Mouse (Mus musculus) CH12.LX (cell line): ENCODE data around the gene Ccdc3. TPM values are rescaled to one million over a fixed set of nuclear protein-coding genes. Genes with fewer than 3 reads are reported as not detected.

ENCODE experiments used
- DNase-seq: peaks from one replicate; pipeline ENCODE4 v3.0.0-alpha.2; 2013; ENCODE audit errors: extremely low read depth
- H3K27ac ChIP-seq: 2 replicates; pipeline ENCODE4 v1.5.1; 2012; ENCODE audit warnings: low read depth, mild to moderate bottlenecking, control low read depth, moderate library complexity; ENCODE audit not compliant: insufficient read depth
- H3K27me3 ChIP-seq: replicated peaks from 2 replicates; pipeline ENCODE3; 2012; ENCODE audit warnings: inconsistent platforms
- H3K36me3 ChIP-seq, 2 experiments: replicated peaks in 1 of 2; 2 replicates each; pipeline versions ENCODE3 to v1.6.1; 2012; ENCODE audit warnings: inconsistent platforms in 1 of 2, low read length in 1 of 2, mild to moderate bottlenecking in 1 of 2, mixed read lengths in 1 of 2, moderate library complexity in 1 of 2; ENCODE audit not compliant: control insufficient read depth in 1 of 2, insufficient read depth in 1 of 2
- H3K4me1 ChIP-seq, 2 experiments: 2 replicates each; pipeline ENCODE4 v1.6.1; 2012; ENCODE audit warnings: inconsistent platforms in 1 of 2, moderate library complexity in 1 of 2; ENCODE audit not compliant: insufficient read depth in 2 of 2, control insufficient read depth in 1 of 2
- H3K4me2 ChIP-seq: 2 replicates; pipeline ENCODE4 v1.6.1; 2012; ENCODE audit warnings: low read depth, mild to moderate bottlenecking, control low read depth; ENCODE audit not compliant: poor library complexity, insufficient read depth, severe bottlenecking
- H3K4me3 ChIP-seq, 3 experiments: fragments of 150-350 bp in 1 of 3; sonication (generic) in 1 of 3; replicated peaks in 1 of 3; 2 replicates each; pipeline versions ENCODE3 to v1.5.1; 2011 to 2012; ENCODE audit warnings: low read depth in 2 of 3, low read length in 2 of 3, mild to moderate bottlenecking in 2 of 3, moderate library complexity in 2 of 3, control low read depth in 1 of 3, improper control_type of control experiment in 1 of 3, inconsistent platforms in 1 of 3, mixed read lengths in 1 of 3; ENCODE audit not compliant: poor library complexity in 1 of 3
- H3K79me2 ChIP-seq: replicated peaks from 2 replicates; pipeline ENCODE4 v1.6.1; 2012; ENCODE audit warnings: mild to moderate bottlenecking, moderate library complexity; ENCODE audit not compliant: control insufficient read depth, poor library complexity, insufficient read depth, severe bottlenecking; ENCODE audit errors: extremely low read depth
- H3K9ac ChIP-seq: 2 replicates; pipeline ENCODE4 v1.6.1; 2012; ENCODE audit warnings: low read depth, mild to moderate bottlenecking, control low read depth, moderate library complexity; ENCODE audit not compliant: insufficient read depth
- H3K9me3 ChIP-seq: replicated peaks from 2 replicates; pipeline ENCODE3; 2012; ENCODE audit warnings: low read length, inconsistent platforms, mixed read lengths
- BHLHE40 ChIP-seq: IDR thresholded peaks from 2 replicates; pipeline ENCODE4 v1.6.1; 2011; ENCODE audit warnings: mild to moderate bottlenecking, low read depth, low read length, improper control_type of control experiment
- CHD1 ChIP-seq: IDR thresholded peaks from 2 replicates; pipeline ENCODE4 v1.6.1; 2012; ENCODE audit warnings: low read depth, low read length, improper control_type of control experiment, inconsistent platforms
- CTCF ChIP-seq, 2 experiments: IDR thresholded peaks in 1 of 2; conservative IDR thresholded peaks in 1 of 2; 2 replicates each; pipeline ENCODE4 v1.5.1; 2011 to 2012; ENCODE audit warnings: low read depth in 2 of 2, low read length in 2 of 2, improper control_type of control experiment in 1 of 2, inconsistent platforms in 1 of 2, mild to moderate bottlenecking in 1 of 2, moderate library complexity in 1 of 2
- E2F4 ChIP-seq: IDR thresholded peaks from 2 replicates; pipeline ENCODE4 v1.6.1; 2011; ENCODE audit warnings: low read depth, low read length, improper control_type of control experiment; ENCODE audit not compliant: insufficient replicate concordance
- ELF1 ChIP-seq: IDR thresholded peaks from 2 replicates; pipeline ENCODE4 v1.6.1; 2014; ENCODE audit warnings: low read depth, mild to moderate bottlenecking, inconsistent platforms, low read length, improper control_type of control experiment
- EP300 ChIP-seq: IDR thresholded peaks from 2 replicates; pipeline ENCODE4 v1.6.1; 2011; ENCODE audit warnings: low read length, improper control_type of control experiment
- ETS1 ChIP-seq: conservative IDR thresholded peaks from 2 replicates; pipeline ENCODE4 v1.6.1; 2012; ENCODE audit warnings: low read depth, mild to moderate bottlenecking, inconsistent platforms, low read length, improper control_type of control experiment, moderate library complexity
- GABPA ChIP-seq: IDR thresholded peaks from 2 replicates; pipeline ENCODE4 v1.6.1; 2012; ENCODE audit warnings: low read depth, low read length, improper control_type of control experiment, inconsistent platforms; ENCODE audit not compliant: insufficient replicate concordance
- HCFC1 ChIP-seq: IDR thresholded peaks from 2 replicates; pipeline ENCODE4 v1.6.1; 2012; ENCODE audit warnings: low read depth, mild to moderate bottlenecking, inconsistent platforms, low read length, improper control_type of control experiment
- JUN ChIP-seq: IDR thresholded peaks from 2 replicates; pipeline ENCODE4 v1.6.1; 2011; ENCODE audit warnings: low read depth, mild to moderate bottlenecking, low read length, improper control_type of control experiment, moderate library complexity; ENCODE audit not compliant: insufficient read depth
- MAFK ChIP-seq: IDR thresholded peaks from 2 replicates; pipeline ENCODE4 v1.6.1; 2011; ENCODE audit warnings: low read length, improper control_type of control experiment; ENCODE audit not compliant: insufficient replicate concordance
- MAZ ChIP-seq: IDR thresholded peaks from 2 replicates; pipeline ENCODE4 v1.6.1; 2012; ENCODE audit warnings: low read depth, mild to moderate bottlenecking, inconsistent platforms, low read length, improper control_type of control experiment, moderate library complexity
- MEF2A ChIP-seq: IDR thresholded peaks from 2 replicates; pipeline ENCODE4 v1.6.1; 2014; ENCODE audit warnings: low read depth, mild to moderate bottlenecking, inconsistent platforms, low read length, improper control_type of control experiment, borderline replicate concordance
- MYC ChIP-seq: IDR thresholded peaks from 2 replicates; pipeline ENCODE4 v1.6.1; 2011; ENCODE audit warnings: low read depth, mild to moderate bottlenecking, improper control_type of control experiment, low read length
- NRF1 ChIP-seq: IDR thresholded peaks from 2 replicates; pipeline ENCODE4 v1.6.1; 2014; ENCODE audit warnings: low read depth, mild to moderate bottlenecking, inconsistent platforms, low read length, improper control_type of control experiment, moderate library complexity
- POLR2A ChIP-seq: IDR thresholded peaks from 2 replicates; pipeline ENCODE4 v1.6.1; 2011; ENCODE audit warnings: low read depth, mild to moderate bottlenecking, improper control_type of control experiment, low read length
- POLR2AphosphoS2 ChIP-seq: IDR thresholded peaks from 2 replicates; pipeline ENCODE4 v1.6.1; 2011; ENCODE audit warnings: low read depth, low read length, improper control_type of control experiment
- RAD21 ChIP-seq: IDR thresholded peaks from 2 replicates; pipeline ENCODE4 v1.6.1; 2011; ENCODE audit warnings: low read depth, mild to moderate bottlenecking, low read length, improper control_type of control experiment, moderate library complexity
- RCOR1 ChIP-seq: conservative IDR thresholded peaks from 2 replicates; pipeline ENCODE4 v1.6.1; 2012; ENCODE audit warnings: low read depth, mild to moderate bottlenecking, inconsistent platforms, low read length, improper control_type of control experiment
- SMC3 ChIP-seq: IDR thresholded peaks from 2 replicates; pipeline ENCODE4 v1.6.1; 2011; ENCODE audit warnings: low read depth, low read length, improper control_type of control experiment
- TBP ChIP-seq: conservative IDR thresholded peaks from 2 replicates; pipeline ENCODE4 v1.6.1; 2011; ENCODE audit warnings: low read depth, low read length, improper control_type of control experiment
- TCF12 ChIP-seq: IDR thresholded peaks from 2 replicates; pipeline ENCODE4 v1.6.1; 2014; ENCODE audit warnings: low read depth, mild to moderate bottlenecking, inconsistent platforms, low read length, improper control_type of control experiment
- UBTF ChIP-seq: IDR thresholded peaks from 2 replicates; pipeline ENCODE4 v1.6.1; 2012; ENCODE audit warnings: low read depth, mild to moderate bottlenecking, inconsistent platforms, low read length, improper control_type of control experiment, moderate library complexity
- USF1 ChIP-seq: IDR thresholded peaks from 2 replicates; pipeline ENCODE4 v1.6.1; 2014; ENCODE audit warnings: low read depth, mild to moderate bottlenecking, inconsistent platforms, low read length, improper control_type of control experiment
- USF2 ChIP-seq: conservative IDR thresholded peaks from 2 replicates; pipeline ENCODE4 v1.6.1; 2011; ENCODE audit warnings: low read depth, low read length, improper control_type of control experiment
- dilution Hi-C: fragments of 300-500 bp; cut with MboI; formaldehyde crosslinking; loops from 2 replicates; pipeline ENCODE4 v1.14.3; 2020; ENCODE audit warnings: low sequenced_read_pairs; ENCODE audit not compliant: extremely low pct_unique_long_range_greater_than_20kb, extremely low pct_ligation_motif_present
- in situ Hi-C: fragments of 300-500 bp; cut with MboI; formaldehyde crosslinking; loops from 3 replicates; pipeline ENCODE4 v1.14.3; 2019; ENCODE audit warnings: low sequenced_read_pairs, low pct_ligation_motif_present, low pct_unique_long_range_greater_than_20kb, mixed read lengths
- polyA plus RNA-seq: library from polyadenylated mRNA; unstranded; fragments of >175 nt; gene quantifications from 2 replicates; pipeline ENCODE4 v1.2.1, GENCODE M21; 2012; ENCODE audit warnings: low read depth; ENCODE audit not compliant: insufficient read length
- total RNA-seq, 2 experiments: library from RNA; depleted of rRNA; stranded (reverse); fragments of 300-350 nt in 1 of 2; fragments of >200 nt in 1 of 2; gene quantifications; 2 replicates each; pipeline ENCODE4 v1.2.3; 2012 to 2014

Gene Ccdc3
- total and polyA plus RNA-seq, 3 experiments: not detected

GRCm38 (mm10) chr2:5125506-5125905 is 12.1 kb upstream of the Ccdc3 start:
- H3K27me3 ChIP-seq: no peaks in the 10 kb centered on the region
- TF ChIP-seq ELF1: no peak
- TF ChIP-seq RCOR1: no peak
- TF ChIP-seq EP300: no peak
- no peak for TF ChIP-seq MAFK
- no peak for TF ChIP-seq JUN
- TF ChIP-seq TBP: no peak
- no peak for TF ChIP-seq CTCF (conservative IDR thresholded peaks at IDR 0.05 in 1 of 2, IDR thresholded peaks at IDR 0.05 in 1 of 2; ENCODE audit: low read depth in 2 of 2, low read length in 2 of 2)
- TF ChIP-seq E2F4: no peak
- TF ChIP-seq, all 38 proteins: peak for 0
- Histone ChIP-seq H3K4me3 (no peak overlapping the region), H3K9ac (no peak overlapping the region), H3K79me2 (no peaks in the 10 kb centered on the region), H3K36me3 (no peaks in the 10 kb centered on the region), H3K4me1 (no peaks in the 10 kb centered on the region), H3K4me2 (no peak overlapping the region), H3K27ac (no peak overlapping the region), H3K9me3 (no peaks in the 10 kb centered on the region)
- no peak for DNase-seq
- in situ Hi-C loops (no loop called here), dilution Hi-C loops (no loop called here)

GRCm38 (mm10) chr2:5127369-5127768 is 10.2 kb upstream of the Ccdc3 start:
- dilution Hi-C loops (no loop called here), in situ Hi-C loops (no loop called here)
- no peak overlapping the region for H3K9ac ChIP-seq
- H3K4me2 ChIP-seq: no peak overlapping the region
- H3K27ac ChIP-seq: no peak overlapping the region
- no peaks in the 10 kb centered on the region for H3K9me3 ChIP-seq
- no peak for DNase-seq
- no peaks in the 10 kb centered on the region for H3K27me3 ChIP-seq
- H3K36me3 ChIP-seq: no peaks in the 10 kb centered on the region
- TF ChIP-seq BHLHE40 (no peak), USF2 (no peak), POLR2AphosphoS2 (no peak), UBTF (no peak), SMC3 (no peak), EP300 (no peak), POLR2A (no peak), MEF2A (no peak), USF1 (no peak), RAD21 (no peak), MAZ (no peak), ETS1 (no peak), MYC (no peak), NRF1 (no peak), TCF12 (no peak), CHD1 (no peak), HCFC1 (no peak), GABPA (no peak)
- no peaks in the 10 kb centered on the region for H3K4me1 ChIP-seq
- no peak overlapping the region for H3K4me3 ChIP-seq
- H3K79me2 ChIP-seq: no peaks in the 10 kb centered on the region
